Mouse (Mus musculus) gastrocnemius, postnatal 36 days (tissue): ENCODE measurements around the gene Abca16. TPM values are rescaled to one million over a fixed set of nuclear protein-coding genes. Genes with fewer than 3 reads are reported as not detected.

Experiments
- DNase-seq, 2 experiments: peaks; one replicate each; pipeline ENCODE4 v3.0.0; 2022
- intact Hi-C: fragments of 180-260 bp; cut with DNase I; formaldehyde crosslinking; loops from one replicate; pipeline ENCODE4 v1.15.1; 2025
- long read RNA-seq, 2 experiments: library from polyadenylated mRNA; stranded (forward); transcript quantifications; one replicate each; pipeline ENCODE4 v2.0.0; 2021
- total RNA-seq, 2 experiments: library from RNA; stranded (reverse); gene quantifications; 2 replicates each; pipeline ENCODE4 v1.2.3; 2021

The Abca16 gene
- not detected for total RNA-seq
- long read RNA-seq, experiment 1: 0 reads
- long read RNA-seq, experiment 2: 0 reads

- intact Hi-C loops: no loop called here
- DNase-seq: no peak
These were observed at the start of gene Abca16 for GRCm38 (mm10) chr7:120409447-120409846. Gene Abca16, plus strand, starts transcription at chr7:120409647.

- no peak for DNase-seq
- intact Hi-C loops: no loop called here
These were observed 48.3 kb upstream of the Abca16 start for GRCm38 (mm10) chr7:120361159-120361558.

- intact Hi-C loops: no loop called here
- DNase-seq: no peak
These were observed 2.9 kb downstream of the Abca16 start for GRCm38 (mm10) chr7:120412391-120412790.

- DNase-seq: no peak
- intact Hi-C loops: no loop called here
These were observed 17.2 kb downstream of the Abca16 start for GRCm38 (mm10) chr7:120426625-120427024.

- intact Hi-C loops: no loop called here
- DNase-seq: no peak
These were observed 22.0 kb downstream of the Abca16 start for GRCm38 (mm10) chr7:120431464-120431863.

GRCm38 (mm10) chr7:120503891-120504662 is 94.6 kb downstream of the Abca16 start:
- intact Hi-C loops: no loop called here
- DNase-seq: no peak

- no peak for DNase-seq
- intact Hi-C loops: no loop called here
These were observed 95.2 kb downstream of the Abca16 start for GRCm38 (mm10) chr7:120504663-120504979.

GRCm38 (mm10) chr7:120534805-120535204 is 125.4 kb downstream of the Abca16 start:
- intact Hi-C loops: no loop called here
- DNase-seq: no peak

GRCm38 (mm10) chr7:120552479-120553180 is 143.2 kb downstream of the Abca16 start:
- DNase-seq: no peak
- intact Hi-C loops: no loop called here

- no peak for DNase-seq
- intact Hi-C loops: no loop called here
These were observed 143.7 kb downstream of the Abca16 start for GRCm38 (mm10) chr7:120553181-120553551.

- intact Hi-C loops: no loop called here
- no peak for DNase-seq
These were observed 157.9 kb downstream of the Abca16 start for GRCm38 (mm10) chr7:120567366-120567765.

- no peak for DNase-seq
- intact Hi-C loops: no loop called here
These were observed 167.1 kb downstream of the Abca16 start for GRCm38 (mm10) chr7:120576520-120576919.

Other genes starting within 250 kb of the Abca16 start
- gene Anks4b, start 235.8 kb upstream of the Abca16 start, total RNA-seq: under 1 TPM in 1 of 2 experiments, not detected in 1; 0.07 TPM
- 1 to 10 TPM; 3.1 to 4.9 TPM for gene Crym, start 207.5 kb upstream of the Abca16 start, total RNA-seq
- not detected for gene Abca14, start 205.7 kb upstream of the Abca16 start, total RNA-seq
- gene Abca15, start 81.0 kb upstream of the Abca16 start, total RNA-seq: not detected
- 100 to 1,000 TPM; 505 to 521 TPM for gene Uqcrc2, start 225.5 kb downstream of the Abca16 start, total RNA-seq